Mouse (Mus musculus): Measurements from ENCODE around the gene Fbxo44.

DNA sequence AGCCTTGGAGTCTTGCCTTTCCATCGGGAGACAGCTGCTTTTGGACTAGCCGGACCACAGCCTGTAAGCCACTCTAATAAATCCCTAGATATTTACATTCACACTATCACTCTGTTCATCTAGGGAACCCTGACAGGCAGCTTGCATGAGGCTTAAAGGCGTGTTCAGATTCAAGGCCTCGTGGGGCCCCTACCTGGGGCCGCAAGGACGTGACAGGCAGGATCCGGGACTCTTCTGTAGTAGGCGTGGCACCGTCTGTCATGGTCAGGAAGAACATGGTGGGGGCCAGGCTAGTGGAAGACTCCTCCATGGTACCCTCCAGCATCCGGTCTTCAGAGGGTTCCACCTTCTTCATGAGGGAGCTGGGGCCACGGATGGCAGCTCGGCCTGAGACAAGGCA lies 47.8 kb downstream of the Fbxo44 start:
- TF ChIP-seq CTCF (conservative IDR thresholded peaks at IDR 0.05; ENCODE audit: low read length) = no peak
- no peak for TF ChIP-seq NANOG (IDR thresholded peaks at IDR 0.05; ENCODE audit: borderline replicate concordance, low read length)
- no peak for TF ChIP-seq POU5F1 (IDR thresholded peaks at IDR 0.05; ENCODE audit: borderline replicate concordance, low read length)
